Comparison of ENCODE assay signal across 7 mouse cellular contexts in genomic region chr11:77215483-77215882, GRCm38 (mm10). TPM values are rescaled to one million over a fixed set of nuclear protein-coding genes. Genes with fewer than 3 reads are reported as not detected.
A peak's percentile ranks its signal among the peaks of the same experiment; 100 is the strongest.
DNase-seq lines count a peak whose midpoint lies in the region; ATAC-seq and TF ChIP-seq lines count a peak whose summit lies in the region.

No protein-coding gene starts in this region.

- no peaks in the 10 kb centered on the region for H3K9me3 ChIP-seq in lung, postnatal 0 days (ENCODE audit: low read length)
- H3K9me3 ChIP-seq in embryonic facial prominence, embryonic 10.5 days: no peaks in the 10 kb centered on the region

- H3K27ac ChIP-seq in lung, postnatal 0 days (ENCODE audit: low read length): peak overlapping the region; percentile 57
- H3K27ac ChIP-seq in embryonic facial prominence, embryonic 10.5 days (replicated peaks): peak overlapping the region; percentile 94

- DNase-seq in lung, postnatal 0 days (ENCODE audit: low spot score): peak; percentile 33
- DNase-seq in lung, postnatal 10 days: no peak
- DNase-seq in embryonic facial prominence, embryonic 10.5 days (ENCODE audit: low spot score): no peak
- peak; percentile 65 for DNase-seq in induced T-regulatory cell, adult 2 months (ENCODE audit: low read depth)
- DNase-seq in natural killer cell, adult 2 months (ENCODE audit: low spot score in 2 of 2): no peak
- DNase-seq in urinary bladder, adult 18-20 months (ENCODE audit: low spot score in 2 of 2): no peak

- H3K27me3 ChIP-seq in lung, postnatal 0 days (replicated peaks; ENCODE audit: insufficient read depth, low read length): no peaks in the 10 kb centered on the region
- no peaks in the 10 kb centered on the region for H3K27me3 ChIP-seq in embryonic facial prominence, embryonic 10.5 days (replicated peaks; ENCODE audit: low read depth, poor library complexity, severe bottlenecking)

- no peaks in the 10 kb centered on the region for H3K36me3 ChIP-seq in lung, postnatal 0 days (ENCODE audit: insufficient read depth, low read length)
- no peaks in the 10 kb centered on the region for H3K36me3 ChIP-seq in embryonic facial prominence, embryonic 10.5 days (replicated peaks)

- H3K4me3 ChIP-seq in lung, postnatal 0 days (ENCODE audit: low read depth, low read length): peak overlapping the region; percentile 89
- H3K4me3 ChIP-seq in embryonic facial prominence, embryonic 10.5 days: peak overlapping the region; percentile 87

- peak overlapping the region; percentile 70 for H3K9ac ChIP-seq in lung, postnatal 0 days (replicated peaks; ENCODE audit: low read depth)

- H3K4me2 ChIP-seq in lung, postnatal 0 days (replicated peaks; ENCODE audit: low read depth, low read length): peak overlapping the region; percentile 96

- WGBS in lung, postnatal 0 days: 1% methylated on average over 11 of the region's 11 CpGs
- 2% methylated on average over 11 of the region's 11 CpGs for WGBS in embryonic facial prominence, embryonic 10.5 days

- TF ChIP-seq CTCF in lung, postnatal 0 days (IDR thresholded peaks at IDR 0.05): no peak

- peak; percentile 11; the same call in 1 of the 2 replicates for ATAC-seq in lung, postnatal 0 days
- 0 out of 2 replicates have a peak, but pooled peaks have one; percentile 11 for ATAC-seq in monocyte, adult 5-6 weeks (replicated peaks; ENCODE audit: insufficient number of reproducible peaks, low FRiP score, low TSS enrichment, poor library complexity, severe bottlenecking)

- 0 out of 2 replicates have a peak, but pooled peaks cover 3% of the 10 kb centered on the region for H3K4me1 ChIP-seq in lung, postnatal 0 days (ENCODE audit: insufficient read depth, low read depth, low read length)
- peaks cover 23% of the 10 kb centered on the region for H3K4me1 ChIP-seq in embryonic facial prominence, embryonic 10.5 days

- no peak for TF ChIP-seq EP300 in lung, postnatal 0 days (IDR thresholded peaks at IDR 0.05)

RNA-seq across cellular contexts. Expression of gene Ssh2, which starts 0.6 kb away (rescaled TPM):
- polyA plus RNA-seq in lung, postnatal 0 days (2015; fragmentation: Nextera tagmentation; extraction: Ambion mirVana): 13.2 TPM in 2 replicates
- polyA plus RNA-seq in embryonic facial prominence, embryonic 10.5 days (2016; fragmentation: Nextera tagmentation; extraction: Ambion mirVana): 9.2 and 9.5 TPM in 2 replicates
- total RNA-seq in monocyte, adult 5-6 weeks (2017): 254 to 316 TPM (median 254 TPM) in 3 replicates

RNA-seq across cellular contexts. Expression of gene Efcab5, which starts 26.7 kb away (rescaled TPM):
- polyA plus RNA-seq in lung, postnatal 0 days (2015; fragmentation: Nextera tagmentation; extraction: Ambion mirVana): 0.26 and 0.31 TPM in 2 replicates
- polyA plus RNA-seq in embryonic facial prominence, embryonic 10.5 days (2016; fragmentation: Nextera tagmentation; extraction: Ambion mirVana): 0.07 and 0.28 TPM in 2 replicates
- total RNA-seq in monocyte, adult 5-6 weeks (2017): 2.4 to 5.0 TPM (median 3.9 TPM) in 3 replicates

Comparison
In these comparisons a context has a peak if more than half of its experiments do, and no peak if none do; other contexts are left out.
1. DNase-seq: peak in lung, postnatal 0 days (single experiment) and induced T-regulatory cell, adult 2 months (single experiment); none in lung, postnatal 10 days (single experiment), embryonic facial prominence, embryonic 10.5 days (single experiment), natural killer cell, adult 2 months (0 of 2) and urinary bladder, adult 18-20 months (0 of 2).